Mouse (Mus musculus) CH12.LX (cell line): ENCODE measurements around the gene Lbx2.

Source experiments
- CHD2 ChIP-seq: IDR thresholded peaks from 2 replicates; pipeline ENCODE4 v1.6.1; 2011; ENCODE audit warnings: low read length, improper control_type of control experiment
- CTCF ChIP-seq, 2 experiments: IDR thresholded peaks in 1 of 2; conservative IDR thresholded peaks in 1 of 2; 2 replicates each; pipeline ENCODE4 v1.5.1; 2011 to 2012; ENCODE audit warnings: low read depth in 2 of 2, low read length in 2 of 2, improper control_type of control experiment in 1 of 2, inconsistent platforms in 1 of 2, mild to moderate bottlenecking in 1 of 2, moderate library complexity in 1 of 2
- ELF1 ChIP-seq: IDR thresholded peaks from 2 replicates; pipeline ENCODE4 v1.6.1; 2014; ENCODE audit warnings: low read depth, mild to moderate bottlenecking, inconsistent platforms, low read length, improper control_type of control experiment
- EP300 ChIP-seq: IDR thresholded peaks from 2 replicates; pipeline ENCODE4 v1.6.1; 2011; ENCODE audit warnings: low read length, improper control_type of control experiment
- HCFC1 ChIP-seq: IDR thresholded peaks from 2 replicates; pipeline ENCODE4 v1.6.1; 2012; ENCODE audit warnings: low read depth, mild to moderate bottlenecking, inconsistent platforms, low read length, improper control_type of control experiment
- NRF1 ChIP-seq: IDR thresholded peaks from 2 replicates; pipeline ENCODE4 v1.6.1; 2014; ENCODE audit warnings: low read depth, mild to moderate bottlenecking, inconsistent platforms, low read length, improper control_type of control experiment, moderate library complexity
- POLR2A ChIP-seq: IDR thresholded peaks from 2 replicates; pipeline ENCODE4 v1.6.1; 2011; ENCODE audit warnings: low read depth, mild to moderate bottlenecking, improper control_type of control experiment, low read length
- POLR2AphosphoS2 ChIP-seq: IDR thresholded peaks from 2 replicates; pipeline ENCODE4 v1.6.1; 2011; ENCODE audit warnings: low read depth, low read length, improper control_type of control experiment
- RCOR1 ChIP-seq: conservative IDR thresholded peaks from 2 replicates; pipeline ENCODE4 v1.6.1; 2012; ENCODE audit warnings: low read depth, mild to moderate bottlenecking, inconsistent platforms, low read length, improper control_type of control experiment
- TBP ChIP-seq: conservative IDR thresholded peaks from 2 replicates; pipeline ENCODE4 v1.6.1; 2011; ENCODE audit warnings: low read depth, low read length, improper control_type of control experiment
- USF1 ChIP-seq: IDR thresholded peaks from 2 replicates; pipeline ENCODE4 v1.6.1; 2014; ENCODE audit warnings: low read depth, mild to moderate bottlenecking, inconsistent platforms, low read length, improper control_type of control experiment
- ZNF384 ChIP-seq: IDR thresholded peaks from 2 replicates; pipeline ENCODE4 v1.6.1; 2012; ENCODE audit warnings: low read depth, low read length, improper control_type of control experiment, inconsistent platforms

- TF ChIP-seq POLR2A: no peak
- TF ChIP-seq CTCF (conservative IDR thresholded peaks at IDR 0.05 in 1 of 2, IDR thresholded peaks at IDR 0.05 in 1 of 2; ENCODE audit: low read depth in 2 of 2, low read length in 2 of 2): no peak
- TF ChIP-seq EP300: no peak
- no peak for TF ChIP-seq POLR2AphosphoS2
- TF ChIP-seq CHD2: no peak
- no peak for TF ChIP-seq RCOR1
- TF ChIP-seq ZNF384: no peak
- TF ChIP-seq HCFC1: no peak
- no peak for TF ChIP-seq USF1
- no peak for TF ChIP-seq TBP
- TF ChIP-seq NRF1: no peak
- no peak for TF ChIP-seq ELF1
Observed at GRCm38 (mm10) chr6:83087205-83087925, 1.2 kb downstream of the Lbx2 start.
